8 mouse cellular contexts compared by ENCODE assay signal in the genomic region with DNA sequence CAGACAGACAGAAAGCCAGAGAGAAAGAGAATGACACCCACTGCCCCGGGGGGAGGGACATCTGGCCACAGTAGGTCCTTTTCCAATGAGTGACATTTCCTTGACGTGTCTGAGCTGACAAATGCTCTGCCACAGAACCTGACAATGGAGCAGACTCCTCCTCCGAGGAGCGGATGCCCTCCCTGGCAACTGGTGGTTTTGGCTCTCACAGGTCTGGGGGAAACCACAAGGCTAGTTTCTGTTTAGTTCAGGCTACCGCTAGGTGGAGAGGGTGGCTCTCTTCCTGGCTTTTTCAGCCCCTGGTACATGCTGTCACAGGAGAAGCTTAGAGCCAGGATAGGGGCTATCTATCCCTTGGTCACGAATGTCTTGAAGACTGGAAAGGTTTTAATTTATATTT.
A peak's percentile ranks its signal among the peaks of the same experiment; 100 is the strongest.
DNase-seq lines count a peak whose midpoint lies in the region; ATAC-seq and TF ChIP-seq lines count a peak whose summit lies in the region.

No protein-coding gene starts in this region.

- 12% methylated on average over 6 of the region's 6 CpGs for WGBS in forebrain, postnatal 0 days
- WGBS in lung, postnatal 0 days = 5% methylated on average over 6 of the region's 6 CpGs

- H3K27ac ChIP-seq in forebrain, postnatal 0 days (ENCODE audit: low read depth, low read length) = no peak overlapping the region
- no peak overlapping the region; the same call in 1 of the 2 replicates for H3K27ac ChIP-seq in lung, postnatal 0 days (ENCODE audit: low read length)

- H3K4me2 ChIP-seq in forebrain, postnatal 0 days (ENCODE audit: low read depth) = no peak overlapping the region
- H3K4me2 ChIP-seq in lung, postnatal 0 days (replicated peaks; ENCODE audit: low read depth, low read length) = peak overlapping the region; percentile 11; the same call in 1 of the 2 replicates

- TF ChIP-seq EP300 in lung, postnatal 0 days (IDR thresholded peaks at IDR 0.05) = peak; percentile 38; the same call in 1 of the 2 replicates

- DNase-seq in B cell, adult 2 months = peak; percentile 66 to 69
- peak; percentile 90 for DNase-seq in T-cell, adult 2 months (ENCODE audit: low spot score)
- DNase-seq in forebrain, postnatal 0 days = peak; percentile 41
- DNase-seq in layer of hippocampus, adult 8-10 months (ENCODE audit: low spot score in 2 of 2) = peak; percentile 14 to 29
- DNase-seq in lung, postnatal 0 days (ENCODE audit: low spot score) = peak; percentile 86
- DNase-seq in retina, postnatal 7 days (ENCODE audit: low read depth, low spot score) = peak; percentile 31
- DNase-seq in urinary bladder, adult 2 months (ENCODE audit: low spot score) = no peak

- peak; percentile 66 for ATAC-seq in forebrain, postnatal 0 days
- ATAC-seq in hematopoietic stem cell, adult 5-6 weeks (replicated peaks in 1 of 2; ENCODE audit: insufficient read depth in 1 of 2, low FRiP score in 2 of 2, low TSS enrichment in 1 of 2, low read depth in 1 of 2, poor library complexity in 2 of 2, severe bottlenecking in 2 of 2) = peak; percentile 91 to 96
- peak; percentile 71 for ATAC-seq in lung, postnatal 0 days

- H3K9me3 ChIP-seq in forebrain, postnatal 0 days (ENCODE audit: low read length) = no peaks in the 10 kb centered on the region
- H3K9me3 ChIP-seq in lung, postnatal 0 days (ENCODE audit: low read length) = no peaks in the 10 kb centered on the region

- H3K27me3 ChIP-seq in forebrain, postnatal 0 days (ENCODE audit: insufficient read depth, low read length) = no peaks in the 10 kb centered on the region
- no peaks in the 10 kb centered on the region for H3K27me3 ChIP-seq in lung, postnatal 0 days (replicated peaks; ENCODE audit: insufficient read depth, low read length)

- H3K36me3 ChIP-seq in forebrain, postnatal 0 days (ENCODE audit: insufficient read depth) = no peaks in the 10 kb centered on the region
- H3K36me3 ChIP-seq in lung, postnatal 0 days (ENCODE audit: insufficient read depth, low read length) = no peaks in the 10 kb centered on the region

- H3K9ac ChIP-seq in forebrain, postnatal 0 days = no peak overlapping the region
- no peak overlapping the region for H3K9ac ChIP-seq in lung, postnatal 0 days (replicated peaks; ENCODE audit: low read depth)

- H3K4me1 ChIP-seq in forebrain, postnatal 0 days (ENCODE audit: insufficient read depth) = no peaks in the 10 kb centered on the region
- peaks cover 5% of the 10 kb centered on the region for H3K4me1 ChIP-seq in lung, postnatal 0 days (ENCODE audit: insufficient read depth, low read depth, low read length)

- no peak overlapping the region for H3K4me3 ChIP-seq in forebrain, postnatal 0 days (ENCODE audit: low read depth, low read length)
- H3K4me3 ChIP-seq in lung, postnatal 0 days (ENCODE audit: low read depth, low read length) = no peak overlapping the region

- peak; percentile 63 for TF ChIP-seq CTCF in forebrain, postnatal 0 days (IDR thresholded peaks at IDR 0.05; ENCODE audit: low read depth)
- TF ChIP-seq CTCF in lung, postnatal 0 days (IDR thresholded peaks at IDR 0.05) = peak; percentile 82
